Mouse (Mus musculus) intestine, postnatal 0 days (tissue): ENCODE measurements around the gene Utp6. TPM values are rescaled to one million over a fixed set of nuclear protein-coding genes. Genes with fewer than 3 reads are reported as not detected.

Experiments
- ATAC-seq: fragments of 200-750 bp; cut with Nextera tagmentation; 2 replicates; pipeline ENCODE4 v1.8.0; 2017; ENCODE audit warnings: mild to moderate bottlenecking, moderate TSS enrichment, moderate library complexity
- H3K27ac ChIP-seq: fragments of 300-500 bp; sonication (generic); 2 replicates; pipeline ENCODE4 v1.5.1; 2014; ENCODE audit warnings: mild to moderate bottlenecking, low read depth, low read length, moderate library complexity
- H3K27me3 ChIP-seq: fragments of 300-500 bp; sonication (generic); replicated peaks from 2 replicates; pipeline ENCODE4 v1.6.1; 2014; ENCODE audit warnings: low read length, mixed read lengths; ENCODE audit not compliant: control insufficient read depth, insufficient read depth
- H3K36me3 ChIP-seq: fragments of 300-500 bp; sonication (generic); 2 replicates; pipeline ENCODE4 v1.6.1; 2014; ENCODE audit warnings: mild to moderate bottlenecking, moderate library complexity; ENCODE audit not compliant: control insufficient read depth, insufficient read depth
- H3K4me1 ChIP-seq: fragments of 300-500 bp; sonication (generic); replicated peaks from 2 replicates; pipeline ENCODE4 v1.6.1; 2014; ENCODE audit warnings: antibody characterized with exemption, low read length, mixed read lengths; ENCODE audit not compliant: control insufficient read depth, insufficient read depth
- H3K4me2 ChIP-seq: fragments of 300-500 bp; sonication (generic); replicated peaks from 2 replicates; pipeline ENCODE4 v1.6.1; 2014; ENCODE audit warnings: low read depth, mild to moderate bottlenecking, moderate library complexity
- H3K4me3 ChIP-seq: fragments of 300-500 bp; sonication (generic); 2 replicates; pipeline ENCODE4 v1.5.1; 2014; ENCODE audit warnings: low read depth, low read length
- H3K9ac ChIP-seq: fragments of 300-500 bp; sonication (generic); 2 replicates; pipeline ENCODE4 v1.6.1; 2014; ENCODE audit warnings: mild to moderate bottlenecking, low read depth, low read length
- H3K9me3 ChIP-seq: fragments of 300-500 bp; sonication (generic); 2 replicates; pipeline ENCODE4 v1.6.1; 2016; ENCODE audit warnings: mixed run types; ENCODE audit not compliant: control insufficient read depth
- CTCF ChIP-seq: sonication (generic); IDR thresholded peaks from 2 replicates; pipeline ENCODE4 v1.5.1; 2016; ENCODE audit warnings: low read depth, mild to moderate bottlenecking, control low read depth, antibody characterized with exemption, moderate library complexity
- WGBS: fragments of 180-500 bp; shearing (Covaris S2); extraction: QIAGEN DNeasy Blood & Tissue Kit; methylation state at CpG from one replicate; pipeline ENCODE4 v1.1.7; 2014; 5-methylcytosine and 5-hydroxymethylcytosine counted together
- polyA plus RNA-seq: library from polyadenylated mRNA; unstranded; fragments of >200 nt; fragmentation: Nextera tagmentation; extraction: Ambion mirVana; gene quantifications from 2 replicates; pipeline ENCODE4 v1.2.1, GENCODE M21; 2015

Gene Utp6
- polyA plus RNA-seq, 1 experiment from 2014 or later: 24.5 TPM

GRCm38 (mm10) chr11:79963212-79963974 lies 1.2 kb upstream of the Utp6 start:
- H3K9ac ChIP-seq: no peak overlapping the region

GRCm38 (mm10) chr11:79962877-79963183 lies 640 bp upstream of the Utp6 start:
- TF ChIP-seq CTCF: no peak
- Histone ChIP-seq H3K36me3 (peaks cover 3% of the 10 kb centered on the region; the same call in 1 of the 2 replicates), H3K27ac (peak overlapping the region; percentile 51; the same call in 1 of the 2 replicates), H3K4me2 (peak overlapping the region; percentile 82), H3K9me3 (no peaks in the 10 kb centered on the region), H3K4me3 (peak overlapping the region; percentile 66), H3K4me1 (no peaks in the 10 kb centered on the region; the same call in 1 of the 2 replicates), H3K9ac (peak overlapping the region; percentile 26; the same call in 1 of the 2 replicates), H3K27me3 (no peaks in the 10 kb centered on the region)
- WGBS: under 1% methylated on average over 9 of the region's 9 CpGs
- ATAC-seq: peak; percentile 11; the same call in 1 of the 2 replicates

More at GRCm38 (mm10) chr11:79963212-79963974, 1.2 kb upstream of the Utp6 start:
- H3K27ac ChIP-seq: no peak overlapping the region
- ATAC-seq: no peak
- H3K9me3 ChIP-seq: no peaks in the 10 kb centered on the region
- WGBS: 25% methylated on average over 8 of the region's 8 CpGs
- no peaks in the 10 kb centered on the region for H3K36me3 ChIP-seq
- no peaks in the 10 kb centered on the region; the same call in 1 of the 2 replicates for H3K4me1 ChIP-seq
- no peak for TF ChIP-seq CTCF
- H3K4me3 ChIP-seq: peak overlapping the region; percentile 66; the same call in 1 of the 2 replicates
- peak overlapping the region; percentile 82 for H3K4me2 ChIP-seq
- no peaks in the 10 kb centered on the region for H3K27me3 ChIP-seq

GRCm38 (mm10) chr11:79961346-79962124 lies 655 bp downstream of the Utp6 start:
- H3K9ac ChIP-seq: peak overlapping the region; percentile 58
- H3K27me3 ChIP-seq: no peaks in the 10 kb centered on the region
- no peaks in the 10 kb centered on the region for H3K9me3 ChIP-seq
- ATAC-seq: peak; percentile 18; the same call in 1 of the 2 replicates
- WGBS: 5% methylated on average over 27 of the region's 27 CpGs
- peak overlapping the region; percentile 54; the same call in 1 of the 2 replicates for H3K27ac ChIP-seq
- peaks cover 8% of the 10 kb centered on the region for H3K36me3 ChIP-seq
- no peaks in the 10 kb centered on the region; the same call in 1 of the 2 replicates for H3K4me1 ChIP-seq
- TF ChIP-seq CTCF: no peak
- peak overlapping the region; percentile 82 for H3K4me2 ChIP-seq
- peak overlapping the region; percentile 66 for H3K4me3 ChIP-seq

GRCm38 (mm10) chr11:79947265-79947664 lies 14.9 kb downstream of the Utp6 start:
- no peak overlapping the region for H3K4me2 ChIP-seq
- no peaks in the 10 kb centered on the region for H3K9me3 ChIP-seq
- no peak overlapping the region for H3K9ac ChIP-seq
- H3K36me3 ChIP-seq: peaks cover 71% of the 10 kb centered on the region
- H3K4me1 ChIP-seq: no peaks in the 10 kb centered on the region
- no peaks in the 10 kb centered on the region for H3K27me3 ChIP-seq
- peak; percentile 68 for ATAC-seq
- H3K27ac ChIP-seq: no peak overlapping the region
- no peak overlapping the region for H3K4me3 ChIP-seq
- WGBS: 50% methylated on average over 3 of the region's 3 CpGs
- TF ChIP-seq CTCF: no peak

- WGBS: 51% methylated on average over 7 of the region's 7 CpGs
- H3K36me3 ChIP-seq: peaks cover 73% of the 10 kb centered on the region
- no peaks in the 10 kb centered on the region for H3K27me3 ChIP-seq
- no peaks in the 10 kb centered on the region for H3K4me1 ChIP-seq
- TF ChIP-seq CTCF: no peak
- no peaks in the 10 kb centered on the region for H3K9me3 ChIP-seq
- H3K9ac ChIP-seq: no peak overlapping the region
- H3K4me3 ChIP-seq: no peak overlapping the region
- H3K4me2 ChIP-seq: no peak overlapping the region
- no peak for ATAC-seq
- no peak overlapping the region for H3K27ac ChIP-seq
These were observed 18.6 kb downstream of the Utp6 start for GRCm38 (mm10) chr11:79943601-79944000.

- no peak overlapping the region for H3K4me3 ChIP-seq
- no peak overlapping the region for H3K9ac ChIP-seq
- H3K4me2 ChIP-seq: no peak overlapping the region
- no peak for TF ChIP-seq CTCF
- no peaks in the 10 kb centered on the region for H3K9me3 ChIP-seq
- no peaks in the 10 kb centered on the region for H3K4me1 ChIP-seq
- no peak for ATAC-seq
- no peak overlapping the region for H3K27ac ChIP-seq
- H3K36me3 ChIP-seq: peaks cover 73% of the 10 kb centered on the region
- 91% methylated on average over 8 of the region's 8 CpGs for WGBS
- H3K27me3 ChIP-seq: no peaks in the 10 kb centered on the region
These were observed 19.1 kb downstream of the Utp6 start for GRCm38 (mm10) chr11:79943136-79943535.
